Mouse (Mus musculus) cerebellum, adult 2 months (tissue): Measurements from ENCODE around the gene Ereg.

Source experiments
- CTCF ChIP-seq: fragments of 200-500 bp; IDR thresholded peaks from 2 replicates; pipeline ENCODE4 v1.5.1; 2011; ENCODE audit warnings: low read depth, mild to moderate bottlenecking, control low read depth, low read length, moderate library complexity, borderline replicate concordance; ENCODE audit not compliant: insufficient read depth
- POLR2A ChIP-seq: fragments of 200-500 bp; IDR thresholded peaks from 2 replicates; pipeline ENCODE4 v1.6.1; 2011; ENCODE audit warnings: low read length, control low read depth, borderline replicate concordance; ENCODE audit not compliant: insufficient read depth

DNA sequence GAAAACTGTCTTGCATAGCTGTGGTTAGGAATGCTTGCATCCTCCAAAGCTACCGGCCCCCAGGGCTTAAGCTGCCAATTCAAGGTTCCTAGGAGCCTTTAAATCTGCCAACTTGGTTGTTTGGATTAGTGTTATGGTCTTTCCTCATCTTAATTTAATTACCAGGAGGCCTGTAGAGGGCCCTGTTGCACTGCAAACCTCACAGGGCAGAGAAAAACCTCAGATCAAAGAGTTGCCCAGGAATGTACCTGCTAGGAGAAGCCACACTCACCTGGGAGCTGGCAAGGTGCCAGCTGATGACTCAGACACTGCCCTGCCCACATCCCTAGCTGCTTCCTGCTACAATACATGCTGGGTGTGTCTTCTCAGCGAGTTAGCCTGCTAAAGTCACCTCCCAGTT, 35.9 kb upstream of the Ereg start:
- peak; percentile 16; the same call in 1 of the 2 replicates for TF ChIP-seq CTCF
- no peak for TF ChIP-seq POLR2A
